In the genomic region with DNA sequence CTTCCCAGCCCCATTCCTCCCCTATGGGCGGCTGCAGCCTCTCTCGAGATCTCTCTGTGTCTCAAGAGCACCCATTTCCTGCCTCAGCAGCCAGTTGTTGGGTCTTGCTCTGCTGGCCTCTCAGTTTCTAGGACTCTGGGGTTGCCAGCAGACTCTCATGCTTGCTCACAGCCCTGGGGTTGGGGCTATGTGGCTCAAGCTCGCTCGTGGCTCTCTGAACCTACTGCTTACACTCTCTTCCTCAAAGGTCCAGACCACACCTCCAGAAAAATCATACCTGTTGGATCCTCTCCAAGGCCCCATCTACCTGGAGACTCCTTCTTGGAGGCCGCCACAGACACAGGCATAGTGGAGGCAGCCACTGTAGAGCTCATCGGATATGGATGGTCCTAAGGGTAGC, we compare ENCODE assay signal across 26 mouse cellular contexts. TPM values are rescaled to one million over a fixed set of nuclear protein-coding genes. Genes with fewer than 3 reads are reported as not detected.
"Had no signal": no experiment of that assay in that cellular context is flagged by ENCODE, and none has a peak within 500 bp of the region (broad histone marks: within the 10 kb centered on the region; RNA-seq: fewer than 3 reads in every experiment).

No protein-coding gene starts in this region.

- ATAC-seq: forebrain, postnatal 0 days; hindbrain, postnatal 0 days had no signal

- H3K9me3 ChIP-seq: heart, embryonic 10.5 days; heart, embryonic 13.5 days; heart, embryonic 15.5 days; hindbrain, embryonic 13.5 days; hindbrain, embryonic 15.5 days; limb, embryonic 10.5 days; limb, embryonic 12.5 days had no signal

- H3K36me3 ChIP-seq: heart, embryonic 10.5 days; heart, embryonic 13.5 days; heart, embryonic 15.5 days; hindbrain, embryonic 13.5 days; hindbrain, embryonic 15.5 days; limb, embryonic 10.5 days; limb, embryonic 12.5 days had no signal

- H3K4me3 ChIP-seq: heart, embryonic 10.5 days; heart, embryonic 13.5 days; heart, embryonic 15.5 days; hindbrain, embryonic 13.5 days; hindbrain, embryonic 15.5 days; layer of hippocampus, adult 2 months; left cerebral cortex, adult 2 months; limb, embryonic 10.5 days; limb, embryonic 12.5 days had no signal

- H3K9ac ChIP-seq: forebrain, postnatal 0 days; heart, embryonic 13.5 days; heart, embryonic 15.5 days; hindbrain, embryonic 13.5 days; hindbrain, embryonic 15.5 days; limb, embryonic 12.5 days had no signal

- H3K27ac ChIP-seq: heart, embryonic 10.5 days; heart, embryonic 13.5 days; heart, embryonic 15.5 days; hindbrain, embryonic 13.5 days; hindbrain, embryonic 15.5 days; hindbrain, postnatal 0 days; layer of hippocampus, adult 2 months; left cerebral cortex, adult 2 months; limb, embryonic 12.5 days had no signal

- H3K4me2 ChIP-seq: heart, embryonic 13.5 days; heart, embryonic 15.5 days; hindbrain, embryonic 13.5 days; hindbrain, embryonic 15.5 days; limb, embryonic 12.5 days; liver, embryonic 11.5 days had no signal

- H3K4me1 ChIP-seq: hindbrain, embryonic 13.5 days; hindbrain, embryonic 15.5 days had no signal

- H3K27me3 ChIP-seq: heart, embryonic 15.5 days; hindbrain, embryonic 13.5 days; hindbrain, embryonic 15.5 days; limb, embryonic 12.5 days had no signal

- DNase-seq: forebrain, postnatal 0 days; gastrocnemius, postnatal 14 days; gastrocnemius, postnatal 36 days; heart, adult 18-20 months; heart, postnatal 14 days; heart, postnatal 36 days; kidney, adult 18-20 months; kidney, adult 8-10 months; kidney, postnatal 14 days; liver had no signal

RNA-seq across cellular contexts. Expression of gene Nr2e3, which starts 10.9 kb away (rescaled TPM):
- polyA plus RNA-seq: forebrain, postnatal 0 days; gonadal fat pad, adult 2 months; heart, embryonic 13.5 days; heart, embryonic 15.5 days; heart, postnatal 0 days; hindbrain, embryonic 11.5 days; hindbrain, embryonic 13.5 days; hindbrain, embryonic 15.5 days; hindbrain, postnatal 0 days; kidney, embryonic 14.5 days; kidney, embryonic 16.5 days had no signal
